Mouse (Mus musculus) embryo, embryonic 9.5 days (tissue): Measurements from ENCODE around the gene Elp5.
"Not testable (repeated sequence)": the region's sequence is repeated elsewhere in the genome, so short reads cannot be mapped to it uniquely, and the experiment has no call there.

ENCODE experiments used
- DNase-seq: peaks from one replicate; pipeline ENCODE4 v3.0.0-alpha.2; 2017; ENCODE audit errors: extremely low spot score

The Elp5 gene

DNA sequence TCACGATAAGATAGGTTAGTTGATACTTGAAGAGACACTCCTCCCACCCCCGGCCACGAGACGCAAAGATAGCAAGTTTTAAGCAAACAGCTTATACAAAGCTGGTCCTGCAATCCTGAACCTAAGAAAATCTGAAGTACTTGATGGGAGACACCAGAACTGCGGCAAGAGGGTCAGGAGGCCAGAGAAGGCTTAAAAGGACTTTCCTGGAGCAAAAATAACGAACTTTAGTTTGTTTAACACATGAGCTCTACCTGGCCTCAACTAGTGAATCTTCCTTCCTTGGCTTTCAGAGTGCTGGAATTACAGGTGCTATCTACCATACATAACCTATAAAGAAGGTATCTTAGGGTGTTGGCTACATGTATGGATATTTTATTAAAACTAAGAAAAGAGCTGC, 47.6 kb downstream of the Elp5 start:
- no peak for DNase-seq

DNA sequence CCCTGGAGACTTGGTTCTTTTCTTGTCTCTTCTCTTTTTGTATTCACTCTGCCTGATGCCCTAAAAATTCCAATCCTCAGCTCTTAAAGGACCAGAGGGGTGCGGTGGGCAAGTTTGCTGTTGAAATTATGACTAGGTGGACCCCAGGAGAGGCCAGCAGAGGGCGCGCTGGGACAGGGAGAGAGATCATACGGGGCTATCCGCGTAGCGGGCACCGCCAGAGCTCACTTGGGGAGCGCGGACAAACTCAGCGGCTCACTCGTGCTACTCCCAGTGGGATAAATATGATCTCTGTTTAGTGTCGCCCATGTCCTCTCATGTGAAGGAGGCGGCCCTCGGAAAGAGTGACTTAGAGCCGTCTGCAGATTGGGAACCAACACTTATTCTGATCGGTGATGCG, 48.1 kb downstream of the Elp5 start:
- peak; percentile 93 for DNase-seq

DNA sequence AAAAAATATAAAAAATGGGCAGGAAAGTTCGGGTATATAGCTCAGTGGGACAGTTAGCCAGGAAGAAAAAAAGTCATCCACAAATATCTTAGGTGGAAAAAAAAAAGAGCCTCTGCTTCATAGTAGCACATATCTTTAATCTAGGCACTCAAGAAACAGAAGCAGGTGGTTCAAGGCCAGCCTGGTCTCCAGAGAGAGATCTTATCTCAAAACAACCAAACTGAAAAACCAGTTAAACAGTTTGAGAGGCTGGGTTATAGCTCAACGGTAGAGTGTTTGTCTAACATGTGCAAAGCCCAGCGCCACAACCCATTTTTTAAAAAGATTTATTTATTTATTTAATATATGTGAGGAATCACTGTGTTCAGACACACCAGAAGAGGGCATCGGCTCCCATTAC, 49.3 kb downstream of the Elp5 start:
- no peak for DNase-seq

- DNase-seq, result no peak
Observed at GRCm38 (mm10) chr11:69932254-69932653, 50.1 kb downstream of the Elp5 start.

DNA sequence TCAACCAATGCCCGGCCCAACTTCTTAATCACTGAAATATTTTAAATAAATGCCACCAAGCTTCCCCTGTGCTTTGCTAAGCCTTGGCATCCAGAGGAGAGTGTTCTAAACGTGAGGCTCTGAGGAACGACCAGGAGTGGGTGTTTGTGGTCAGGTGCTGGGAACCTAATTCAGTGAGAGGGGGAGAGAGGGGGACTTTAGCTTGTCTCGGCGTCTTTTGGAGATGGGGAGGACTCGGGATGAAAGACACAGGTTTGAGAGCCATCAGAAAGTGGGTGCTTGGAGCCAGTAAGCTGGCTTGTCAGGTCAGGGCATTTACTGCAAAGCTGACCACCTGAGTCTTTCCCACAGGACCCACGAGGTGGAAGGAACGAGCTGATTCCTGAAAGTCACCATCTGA, 50.5 kb downstream of the Elp5 start:
- no peak for DNase-seq

GRCm38 (mm10) chr11:69930967-69931537, 51.3 kb downstream of the Elp5 start:
- no peak for DNase-seq

GRCm38 (mm10) chr11:69930176-69930575, 52.1 kb downstream of the Elp5 start:
- DNase-seq, result not testable (repeated sequence)

- no peak for DNase-seq
Observed at GRCm38 (mm10) chr11:69929712-69930111, 52.6 kb downstream of the Elp5 start.

GRCm38 (mm10) chr11:69927501-69927900, 54.8 kb downstream of the Elp5 start:
- no peak for DNase-seq

DNA sequence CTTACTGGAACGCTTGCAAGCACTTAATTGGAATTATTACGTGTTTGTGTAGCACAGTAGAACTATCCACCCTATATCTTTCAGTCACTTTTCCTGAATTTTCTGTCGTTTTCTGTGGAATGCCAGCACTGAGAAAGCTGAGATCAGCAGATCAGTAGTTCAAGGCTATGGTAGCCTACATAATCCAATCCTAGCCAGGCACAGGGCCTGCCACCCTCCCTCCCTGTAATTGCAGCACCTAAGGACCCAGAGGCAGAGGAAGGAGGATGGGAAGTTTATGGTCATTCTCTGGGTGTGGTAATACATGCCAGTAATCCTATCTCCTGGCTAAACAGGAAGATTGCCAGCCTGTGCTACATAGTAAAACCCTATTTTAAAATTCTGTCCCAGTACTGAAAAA, 59.5 kb downstream of the Elp5 start:
- DNase-seq, result no peak

DNA sequence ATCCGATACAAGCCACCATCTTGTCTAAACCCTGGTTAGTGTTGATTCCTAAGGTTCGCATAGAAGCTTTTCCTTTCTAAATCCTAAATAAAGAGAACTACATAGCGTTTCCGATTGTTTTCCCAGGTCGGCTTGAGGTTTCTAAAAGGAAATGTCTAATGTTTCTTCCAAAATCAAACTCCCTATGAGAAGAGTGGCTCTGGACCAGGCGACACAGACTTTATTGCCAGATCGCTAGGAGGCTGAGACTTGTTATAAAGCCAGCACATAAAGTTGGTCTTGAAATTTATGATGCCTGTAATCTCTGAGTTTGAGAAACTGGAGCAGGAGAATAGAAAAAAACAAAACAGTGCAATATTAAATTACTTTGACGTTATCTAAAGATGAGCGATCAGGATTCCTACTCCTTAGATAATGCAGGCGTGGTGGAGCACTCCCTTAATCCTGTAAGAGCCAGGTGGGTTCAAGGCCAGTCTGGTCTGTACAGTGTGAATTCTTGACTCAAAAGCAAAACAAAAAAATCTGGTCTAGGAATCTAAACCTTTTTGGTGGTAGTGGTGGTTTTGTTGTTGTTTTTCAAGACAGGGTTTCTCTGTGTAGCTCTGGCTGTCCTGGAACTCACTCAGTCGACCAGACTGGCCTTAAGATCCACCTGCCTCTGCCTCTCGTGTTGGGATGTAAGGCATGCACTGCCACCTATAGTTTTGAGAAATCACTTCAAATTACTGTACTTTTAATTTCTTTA, 60.1 kb downstream of the Elp5 start:
- DNase-seq, result no peak

- DNase-seq, result peak; percentile 100
Observed at GRCm38 (mm10) chr11:69921114-69922011, 61.0 kb downstream of the Elp5 start, which contains the start of gene Eif5a. Gene Eif5a (minus strand): TSS chr11:69921958.

- DNase-seq, result peak; percentile 74
Observed at GRCm38 (mm10) chr11:69920266-69921031, 61.9 kb downstream of the Elp5 start.

DNA sequence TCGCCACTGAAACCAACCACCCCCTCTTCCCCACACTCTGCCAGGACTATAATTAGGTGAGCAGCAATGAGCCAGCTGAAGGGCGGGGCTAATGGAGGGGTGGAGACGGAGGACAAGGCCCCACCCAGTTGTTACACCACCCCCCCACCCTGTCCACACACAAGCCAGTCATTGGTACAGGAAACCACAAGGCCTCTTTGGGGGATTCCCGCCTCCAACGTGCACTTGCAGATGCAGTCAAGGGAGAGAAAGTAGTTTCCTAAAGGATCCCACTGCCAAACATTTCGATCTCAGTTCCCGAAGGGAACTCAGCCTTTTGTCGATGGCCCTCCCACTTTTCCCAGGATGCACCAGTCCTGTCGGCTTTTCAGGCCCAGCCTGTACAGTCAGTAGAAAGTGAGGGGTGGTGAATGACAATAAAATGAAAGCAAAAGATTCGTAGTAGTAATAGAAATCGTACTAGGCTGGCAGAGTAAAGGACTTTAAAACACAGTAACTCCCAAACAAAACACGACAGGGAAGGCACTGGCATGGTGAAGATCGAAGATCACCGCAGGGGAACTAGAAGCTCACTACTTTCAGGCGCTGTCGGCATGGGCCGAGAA, 62.6 kb downstream of the Elp5 start:
- DNase-seq, result peak; percentile 69

DNA sequence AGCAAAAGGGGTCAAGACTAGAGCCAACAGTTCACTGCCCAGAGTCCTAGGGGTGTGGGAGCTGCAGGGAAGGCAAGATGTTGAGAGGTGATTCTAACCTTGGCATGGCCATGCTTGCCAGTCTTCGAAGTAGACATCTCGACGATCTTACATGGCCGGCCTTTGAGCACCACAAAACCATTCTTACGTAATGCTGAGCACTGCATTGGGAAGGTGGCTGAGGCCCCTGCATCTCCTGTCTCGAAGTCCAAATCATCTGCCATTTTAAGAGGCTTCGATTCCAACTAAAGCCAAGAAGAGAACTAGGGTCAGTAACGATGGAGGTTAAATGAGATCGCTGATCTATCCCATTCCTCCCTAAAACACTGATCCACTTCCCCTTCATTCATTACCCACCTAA, 63.3 kb downstream of the Elp5 start:
- DNase-seq, result no peak
